Mouse (Mus musculus) layer of hippocampus, adult 2 months (tissue): ENCODE data around the gene Rps15. TPM values are rescaled to one million over a fixed set of nuclear protein-coding genes. Genes with fewer than 3 reads are reported as not detected.
A peak's percentile ranks its signal among the peaks of the same experiment; 100 is the strongest.

Experiments
- DNase-seq, 2 experiments: peaks; one replicate each; pipeline ENCODE4 v3.0.0; 2022; ENCODE audit warnings: low spot score in 2 of 2
- H3K27ac ChIP-seq: fragments of 200-600 bp; 2 replicates; pipeline ENCODE4 v1.8.1; 2022
- H3K4me3 ChIP-seq: fragments of 200-600 bp; 2 replicates; pipeline ENCODE4 v1.8.1; 2022; ENCODE audit warnings: mild to moderate bottlenecking
- CTCF ChIP-seq: fragments of 200-600 bp; conservative IDR thresholded peaks from 2 replicates; pipeline ENCODE4 v1.8.1; 2022; ENCODE audit warnings: antibody characterized with exemption, mild to moderate bottlenecking, moderate library complexity
- total RNA-seq, 2 experiments: library from RNA; stranded (reverse); gene quantifications; 2 replicates each; pipeline ENCODE4 v1.2.3; 2021

The Rps15 gene
- total RNA-seq, 2 experiments from 2014 or later, result 926 to 932 TPM

DNA sequence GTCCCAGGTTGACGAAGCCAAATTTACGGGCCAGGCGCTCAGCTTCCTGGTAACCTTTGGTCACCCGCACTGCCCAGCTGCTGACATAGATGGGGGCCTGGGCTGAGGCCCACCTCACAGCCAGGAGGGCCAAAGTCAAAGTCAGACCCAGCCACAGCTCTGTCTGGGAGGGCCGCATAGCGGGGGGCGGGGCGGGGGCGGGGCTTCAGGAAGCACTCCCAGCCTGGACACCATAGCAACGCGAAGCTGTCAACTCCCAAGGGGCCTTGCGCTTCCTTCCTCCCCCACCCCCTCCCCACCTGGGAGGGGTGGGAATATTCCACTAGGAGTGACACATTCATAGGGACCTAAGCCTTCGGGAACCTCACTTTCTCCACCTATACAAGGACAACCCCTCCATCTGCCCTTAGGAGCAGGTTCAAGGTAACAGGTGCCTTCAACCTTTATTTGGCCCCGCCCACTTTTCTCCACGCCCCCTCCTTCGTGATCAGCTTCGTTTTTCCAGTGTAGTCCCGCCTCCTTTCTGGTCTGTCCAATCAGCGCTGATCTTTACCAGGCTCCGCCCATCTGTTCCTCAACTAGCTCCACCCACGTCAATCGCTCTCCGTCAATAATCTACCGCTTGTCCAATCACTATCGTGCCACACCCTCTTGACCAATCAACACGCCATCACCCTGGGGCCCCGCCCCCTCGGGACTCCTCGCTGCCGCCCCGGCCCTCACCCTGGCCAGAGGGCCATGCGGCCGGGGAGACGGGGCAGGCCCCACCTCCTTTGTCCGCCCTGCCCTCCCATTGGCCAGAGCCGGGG is 37.2 kb downstream of the Rps15 start, which contains the start of the genes Pcsk4 and Reep6:
TSS of gene Pcsk4 (minus strand) at position 226 of the 809 bp plus-strand sequence.
TSS of gene Reep6 (plus strand) at position 681 of the 809 bp plus-strand sequence.
- 0 out of 2 replicates have a peak within 1 kb of the TSS, but pooled peaks have one; percentile 20 for H3K27ac ChIP-seq
- peak within 1 kb of the TSS; percentile 64 for H3K4me3 ChIP-seq
- peak; percentile 89 to 96 for DNase-seq
- TF ChIP-seq CTCF, result no peak

DNA sequence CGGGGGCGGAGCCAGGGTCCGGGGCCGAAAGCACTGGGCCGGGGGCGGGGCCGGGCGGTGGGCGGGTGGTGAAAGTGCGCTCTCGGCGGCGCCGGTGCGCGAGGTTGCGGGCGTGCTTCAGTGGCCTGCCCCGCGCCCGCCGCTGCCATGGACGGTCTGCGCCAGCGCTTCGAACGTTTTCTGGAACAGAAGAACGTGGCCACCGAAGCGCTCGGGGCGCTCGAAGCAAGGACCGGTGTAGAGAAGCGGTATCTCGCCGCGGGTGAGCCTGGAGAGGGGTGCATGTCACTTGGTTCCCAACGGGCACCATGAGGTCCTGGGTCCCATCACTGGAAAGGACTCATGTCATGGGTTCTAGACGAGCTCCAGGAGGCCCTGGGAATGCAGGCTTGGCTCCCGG is 37.8 kb downstream of the Rps15 start:
- DNase-seq, result no peak
- Histone ChIP-seq H3K4me3 (peak overlapping the region; percentile 64), H3K27ac (no peak overlapping the region)
- TF ChIP-seq CTCF, result no peak

DNA sequence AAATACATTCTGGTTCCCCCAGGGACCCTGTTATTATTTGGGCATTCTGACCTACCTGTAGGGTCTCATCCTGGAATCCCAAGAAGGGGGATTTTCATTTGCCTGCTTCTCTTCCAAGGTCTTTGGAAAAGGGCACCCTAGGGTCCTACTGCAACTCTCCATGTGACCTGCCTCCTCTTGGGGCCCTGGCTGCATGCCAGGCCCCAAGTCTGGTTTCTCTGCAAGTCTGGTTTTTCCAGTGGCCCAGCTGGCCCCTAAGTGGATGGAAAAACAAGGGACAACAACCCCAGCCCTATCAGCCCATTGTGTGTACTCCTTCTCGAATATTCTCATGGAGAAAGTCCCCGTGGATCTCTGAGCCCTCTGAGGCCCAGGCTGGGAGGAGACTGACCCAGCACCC is 38.6 kb downstream of the Rps15 start:
- DNase-seq, result no peak
- no peak for TF ChIP-seq CTCF
- Histone ChIP-seq H3K4me3 (no peak overlapping the region), H3K27ac (no peak overlapping the region)

DNA sequence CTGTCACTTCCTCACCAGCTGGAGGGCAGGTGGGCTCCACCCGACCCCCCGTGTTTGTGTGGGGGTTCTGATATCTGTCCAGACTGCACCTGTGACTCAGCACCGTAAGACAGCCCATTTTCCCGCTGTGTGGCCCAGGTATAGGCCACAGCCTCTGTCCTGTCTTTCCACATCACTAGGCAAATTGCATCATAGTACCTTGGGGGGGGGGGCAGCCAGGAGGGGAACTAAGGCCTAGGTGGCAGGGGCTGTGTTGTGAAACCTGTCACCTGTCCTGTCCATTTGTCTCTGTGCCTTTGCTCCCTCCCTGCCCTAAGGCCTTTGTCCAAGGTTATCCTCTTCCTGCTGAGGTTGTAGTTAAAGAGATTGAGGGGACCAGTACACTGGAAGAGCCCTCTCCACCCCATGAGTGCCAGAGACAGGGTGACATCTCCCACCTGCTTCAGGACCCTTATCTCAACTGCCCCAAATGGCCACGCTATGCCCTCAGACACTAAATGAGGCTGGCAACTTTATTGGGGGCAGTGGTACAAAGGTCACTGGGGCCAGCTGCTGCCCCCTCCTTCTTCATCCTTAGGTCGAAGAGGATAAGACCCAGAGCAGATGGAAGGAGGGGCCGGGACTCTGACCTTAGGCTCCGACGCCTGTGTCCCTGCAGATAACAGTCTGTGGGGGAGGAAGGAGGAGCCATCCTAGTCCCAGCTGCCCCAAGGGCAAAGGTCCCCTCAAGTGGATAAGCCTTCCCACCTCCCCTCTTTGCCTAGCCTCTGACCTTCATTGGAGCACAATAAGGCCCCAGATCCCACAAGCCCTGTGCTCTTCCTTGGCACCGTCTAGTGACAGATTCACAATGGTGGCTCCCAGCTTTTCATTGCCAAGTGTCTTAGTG is 39.6 kb downstream of the Rps15 start:
- H3K27ac ChIP-seq, result no peak overlapping the region
- H3K4me3 ChIP-seq, result no peak overlapping the region
- DNase-seq, result no peak
- TF ChIP-seq CTCF, result no peak

DNA sequence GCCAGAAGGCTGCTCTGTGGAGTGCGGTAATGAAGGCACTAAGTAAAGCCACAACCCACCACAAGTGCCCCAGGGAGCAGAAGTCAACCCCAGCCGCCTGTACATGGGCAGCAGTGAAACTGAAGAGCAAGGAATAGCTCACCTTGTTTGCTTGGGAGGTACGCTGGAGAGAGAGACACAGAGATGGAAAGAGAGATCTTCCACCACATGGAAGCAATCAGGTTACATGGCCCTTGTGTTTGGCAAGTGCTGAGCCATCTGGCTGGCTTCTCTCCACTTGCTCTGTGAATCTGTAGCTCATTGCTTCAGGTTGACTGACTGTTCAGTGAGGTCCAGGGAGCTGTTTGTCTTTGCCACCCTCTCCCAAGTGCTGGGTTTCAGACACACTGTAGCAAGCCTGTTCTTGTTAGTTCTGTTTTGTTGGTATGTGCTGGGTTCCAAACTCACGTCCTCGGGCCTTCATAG is 40.3 kb downstream of the Rps15 start:
- DNase-seq, result no peak
- no peak for TF ChIP-seq CTCF
- no peak overlapping the region for H3K27ac ChIP-seq
- no peak overlapping the region for H3K4me3 ChIP-seq

DNA sequence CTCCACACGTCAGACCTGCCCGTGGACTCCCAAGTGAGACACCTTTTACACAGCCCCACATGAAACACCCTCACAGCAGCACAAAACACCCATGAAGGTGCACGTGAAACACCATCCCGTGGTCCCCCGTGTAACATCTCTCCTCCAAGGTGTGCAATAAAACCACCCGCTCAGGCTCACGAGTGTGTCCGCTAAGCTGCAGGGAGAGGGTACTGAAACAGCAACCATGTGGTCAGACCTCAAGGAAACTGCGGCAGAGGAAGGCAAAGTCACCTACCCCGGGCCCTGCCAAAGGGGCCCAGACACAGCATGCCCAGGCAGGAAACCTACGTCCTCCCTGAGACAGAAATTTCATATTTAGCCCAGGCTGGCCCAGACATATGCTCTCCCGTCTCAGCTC is 44.0 kb downstream of the Rps15 start:
- no peak overlapping the region for H3K4me3 ChIP-seq
- no peak for DNase-seq
- no peak overlapping the region for H3K27ac ChIP-seq
- TF ChIP-seq CTCF, result no peak

DNA sequence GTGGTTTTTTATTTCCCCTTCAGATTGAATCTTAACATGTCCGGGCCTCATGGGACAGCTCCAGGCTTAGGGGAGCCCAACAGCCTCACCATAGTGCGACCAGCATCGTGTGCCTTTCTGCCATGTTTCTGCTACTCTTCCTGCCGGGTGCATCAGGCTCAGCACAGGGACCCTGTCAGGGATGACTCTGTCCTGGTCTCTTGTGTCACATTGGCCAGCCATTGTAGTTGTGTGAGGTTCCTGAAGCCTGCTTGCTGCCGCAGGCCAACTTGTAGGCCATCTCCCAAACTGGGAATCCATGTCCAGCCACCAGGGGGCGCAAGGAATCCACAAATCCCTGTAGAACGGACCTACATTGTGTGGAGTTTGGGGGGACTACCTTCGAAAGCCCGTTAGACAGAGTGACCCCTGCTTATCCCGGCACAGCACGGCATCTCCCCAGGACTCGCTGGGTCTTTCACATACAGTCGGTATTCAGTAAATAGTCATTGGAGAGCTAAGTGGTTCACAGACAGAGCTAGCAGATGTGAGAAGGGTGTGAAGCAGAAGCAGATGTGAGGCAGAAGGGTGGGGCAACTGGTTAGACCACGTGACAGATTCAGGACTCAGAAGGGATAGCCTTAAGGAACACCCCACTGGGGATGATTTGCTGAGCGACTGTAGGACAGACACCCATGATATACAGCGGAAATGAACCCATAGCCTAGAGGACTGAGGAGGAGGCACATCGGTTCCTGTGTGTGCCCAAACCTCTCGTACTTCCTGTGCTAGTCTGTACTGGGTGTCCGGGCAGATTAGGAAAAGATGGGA is 47.9 kb downstream of the Rps15 start:
- Histone ChIP-seq H3K4me3 (no peak overlapping the region), H3K27ac (no peak overlapping the region)
- TF ChIP-seq CTCF, result peak; percentile 94
- peak; percentile 76 to 90 for DNase-seq

DNA sequence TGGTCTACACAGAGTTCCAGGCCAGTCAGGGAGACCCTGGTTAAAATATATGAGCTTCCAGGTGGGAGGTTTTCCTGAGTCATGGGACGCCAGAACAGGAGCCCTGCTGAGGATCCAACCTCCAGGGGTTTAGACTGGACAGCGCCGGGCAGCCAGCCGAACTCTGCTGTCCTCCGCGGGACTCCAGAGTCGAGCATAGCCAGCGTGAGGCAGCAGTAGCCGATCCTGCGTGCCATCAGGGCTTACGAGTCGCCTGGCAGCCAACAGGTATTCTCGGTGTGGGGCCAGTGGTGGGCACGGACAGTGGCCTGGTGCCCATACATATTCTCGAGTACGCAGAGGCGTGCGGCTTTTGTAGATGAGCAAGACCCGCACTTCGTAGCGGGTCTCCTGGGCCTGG is 48.8 kb downstream of the Rps15 start:
- Histone ChIP-seq H3K27ac (no peak overlapping the region), H3K4me3 (no peak overlapping the region)
- TF ChIP-seq CTCF, result no peak
- no peak for DNase-seq

DNA sequence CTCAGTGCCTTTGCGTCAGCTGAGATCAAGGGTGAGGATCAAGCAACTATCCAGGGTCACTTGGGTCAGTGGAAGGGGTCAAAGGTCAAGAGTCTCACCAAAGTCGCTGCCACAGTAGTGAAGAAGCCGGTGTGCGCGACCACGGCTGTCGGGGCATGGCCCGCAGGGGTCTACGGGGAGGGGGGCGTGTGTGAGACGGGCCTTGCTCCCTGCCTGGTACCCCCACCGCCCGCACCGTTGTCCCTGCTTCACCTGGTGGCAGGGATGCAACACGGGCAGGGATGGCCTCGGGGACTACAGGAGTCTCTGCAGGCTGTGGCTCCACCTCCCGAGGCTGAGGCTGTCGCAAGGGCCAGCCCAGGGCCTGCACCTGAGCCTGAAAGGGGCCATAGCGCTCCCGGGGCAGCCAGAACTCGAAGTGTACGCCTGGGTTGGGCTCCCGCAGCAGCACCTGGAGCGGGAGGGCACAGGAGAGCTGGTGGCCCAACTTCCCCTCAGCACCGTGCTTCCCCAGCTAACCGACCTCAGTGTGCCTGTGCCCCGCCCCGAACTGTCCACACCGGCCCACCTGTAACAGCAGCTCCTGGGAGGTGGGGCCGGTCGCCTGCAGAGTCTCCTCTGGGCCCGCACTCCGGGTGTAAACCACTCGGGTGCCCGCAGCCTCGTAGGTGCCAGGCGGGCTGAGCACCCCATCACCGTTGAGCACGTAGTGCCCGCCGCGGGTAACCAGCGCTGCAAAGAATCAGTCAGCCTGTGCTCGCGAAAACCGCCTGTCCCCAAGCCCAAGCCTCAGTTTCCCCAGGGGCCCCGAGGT is 49.4 kb downstream of the Rps15 start:
- H3K27ac ChIP-seq, result no peak overlapping the region
- DNase-seq, result no peak
- peak overlapping the region; percentile 44; the same call in 1 of the 2 replicates for H3K4me3 ChIP-seq
- no peak for TF ChIP-seq CTCF

DNA sequence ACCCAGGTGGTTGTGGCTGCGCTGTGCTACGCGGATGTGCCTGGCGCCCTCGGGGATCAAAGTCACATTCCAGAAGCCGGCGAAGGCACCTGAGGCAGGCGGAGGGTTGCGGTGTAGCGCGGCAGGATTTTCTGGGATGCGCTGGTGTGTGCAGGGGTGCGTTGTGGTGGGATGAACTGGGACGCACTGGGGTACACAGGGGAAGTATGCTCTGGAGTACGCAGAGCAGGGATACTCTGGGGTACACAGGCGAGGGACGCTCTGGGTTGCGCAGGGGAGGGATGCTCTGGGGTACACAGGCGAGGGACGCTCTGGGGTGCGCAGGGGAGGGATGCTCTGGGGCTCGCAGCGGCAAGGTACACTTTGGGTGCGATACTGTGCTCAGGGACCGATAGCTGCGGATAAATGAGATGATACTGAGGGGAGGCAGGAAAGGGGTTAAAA is 50.1 kb downstream of the Rps15 start:
- no peak for TF ChIP-seq CTCF
- no peak overlapping the region for H3K27ac ChIP-seq
- H3K4me3 ChIP-seq, result peak overlapping the region; percentile 44; the same call in 1 of the 2 replicates
- DNase-seq, result no peak

DNA sequence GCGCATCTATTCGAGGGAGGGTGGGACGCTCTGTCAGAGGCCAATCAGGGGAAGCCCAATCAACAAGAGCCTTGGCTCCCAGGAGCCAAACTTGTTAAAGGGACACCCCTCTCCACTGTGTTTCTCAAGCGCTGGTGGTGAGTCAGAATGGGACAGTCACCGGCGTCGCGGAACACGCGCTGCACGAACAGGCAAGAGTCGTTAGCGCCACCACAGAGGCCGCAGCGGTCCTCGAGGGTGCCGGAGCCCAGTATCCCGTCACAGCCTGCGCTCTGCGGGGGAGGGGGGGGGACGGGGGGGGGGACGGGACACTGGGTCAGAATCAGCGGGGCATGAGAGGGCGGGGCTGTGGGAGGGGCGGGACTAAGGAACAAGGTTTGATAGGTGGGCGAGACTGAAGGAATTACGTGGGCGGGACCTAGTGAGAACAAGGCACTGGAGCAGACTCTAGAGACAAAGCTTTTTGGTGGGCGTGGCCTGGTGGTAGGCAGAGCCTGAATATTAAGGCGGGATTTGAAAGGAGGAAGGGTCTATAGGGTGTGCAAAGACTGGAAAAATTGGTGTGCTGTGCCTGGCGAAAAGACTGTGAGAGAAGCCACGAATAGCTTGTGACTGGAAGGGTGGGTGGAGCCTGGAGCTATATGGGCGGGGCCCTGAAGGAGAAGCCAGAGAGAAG is 50.6 kb downstream of the Rps15 start:
- DNase-seq, result peak in 1 of 2 experiments; percentile 48
- peak overlapping the region; percentile 44 for H3K4me3 ChIP-seq
- H3K27ac ChIP-seq, result peak overlapping the region; percentile 82
- TF ChIP-seq CTCF, result no peak
